Mouse (Mus musculus): ENCODE measurements around the gene Gm20538. TPM values are rescaled to one million over a fixed set of nuclear protein-coding genes. Genes with fewer than 3 reads are reported as not detected.

Gm20538 gene
- not detected in 2 replicates for polyA plus RNA-seq (2016; fragmentation: Nextera tagmentation; extraction: Ambion mirVana)

- Histone ChIP-seq H3K4me1 (peaks cover 14% of the 10 kb centered on the region), H3K4me2 (replicated peaks) (0 out of 2 replicates have a peak within 1 kb of the TSS, but pooled peaks have one; percentile 69), H3K27me3 (no peaks in the 10 kb centered on the region), H3K4me3 (no peak within 1 kb of the TSS), H3K36me3 (peaks cover 51% of the 10 kb centered on the region), H3K9ac (no peak within 1 kb of the TSS), H3K27ac (no peak within 1 kb of the TSS), H3K9me3 (replicated peaks) (no peaks in the 10 kb centered on the region)
- ATAC-seq (ENCODE audit: low FRiP score): no peak
- 94% methylated on average over 4 of the region's 4 CpGs for WGBS
Measured at GRCm38 (mm10) chr19:44552731-44553130, at the start of gene Gm20538. Gene Gm20538, minus strand, starts transcription at chr19:44552831.

GRCm38 (mm10) chr19:44594180-44594579 is 41.5 kb upstream of the Gm20538 start:
- ATAC-seq (ENCODE audit: low FRiP score): no peak
- peaks cover 3% of the 10 kb centered on the region; the same call in 1 of the 2 replicates for H3K27me3 ChIP-seq
- no peaks in the 10 kb centered on the region for H3K9me3 ChIP-seq (replicated peaks)
- no peaks in the 10 kb centered on the region for H3K36me3 ChIP-seq
- WGBS: 94% methylated on average over 14 of the region's 14 CpGs
- no peak overlapping the region for H3K4me3 ChIP-seq
- 0 out of 2 replicates have a peak, but pooled peaks cover 9% of the 10 kb centered on the region for H3K4me1 ChIP-seq
- no peak overlapping the region for H3K4me2 ChIP-seq (replicated peaks)
- no peak overlapping the region for H3K27ac ChIP-seq
- no peak overlapping the region for H3K9ac ChIP-seq

GRCm38 (mm10) chr19:44591638-44592037 is 39.0 kb upstream of the Gm20538 start:
- H3K4me3 ChIP-seq: no peak overlapping the region
- H3K36me3 ChIP-seq: no peaks in the 10 kb centered on the region
- no peak for ATAC-seq (ENCODE audit: low FRiP score)
- H3K4me2 ChIP-seq (replicated peaks): no peak overlapping the region
- 0 out of 2 replicates have a peak, but pooled peaks cover 9% of the 10 kb centered on the region for H3K4me1 ChIP-seq
- H3K27me3 ChIP-seq: peaks cover 12% of the 10 kb centered on the region
- no peaks in the 10 kb centered on the region for H3K9me3 ChIP-seq (replicated peaks)
- no peak overlapping the region for H3K9ac ChIP-seq
- WGBS: 71% methylated on average over 6 of the region's 6 CpGs
- H3K27ac ChIP-seq: peak overlapping the region; percentile 31

- Histone ChIP-seq H3K4me2 (replicated peaks) (no peak overlapping the region), H3K4me3 (no peak overlapping the region), H3K36me3 (no peaks in the 10 kb centered on the region), H3K4me1 (0 out of 2 replicates have a peak, but pooled peaks cover 9% of the 10 kb centered on the region), H3K9me3 (replicated peaks) (no peaks in the 10 kb centered on the region), H3K27me3 (peaks cover 18% of the 10 kb centered on the region), H3K9ac (no peak overlapping the region), H3K27ac (peak overlapping the region; percentile 31)
- WGBS: 71% methylated on average over 18 of the region's 18 CpGs
- no peak; the same call in 1 of the 2 replicates for ATAC-seq (ENCODE audit: low FRiP score)
Measured at GRCm38 (mm10) chr19:44590992-44591391, 38.4 kb upstream of the Gm20538 start.

GRCm38 (mm10) chr19:44589591-44590223 is 37.1 kb upstream of the Gm20538 start:
- H3K9me3 ChIP-seq (replicated peaks): no peaks in the 10 kb centered on the region
- 52% methylated on average over 7 of the region's 7 CpGs for WGBS
- H3K27ac ChIP-seq: no peak overlapping the region
- H3K4me1 ChIP-seq: 0 out of 2 replicates have a peak, but pooled peaks cover 9% of the 10 kb centered on the region
- H3K27me3 ChIP-seq: peaks cover 28% of the 10 kb centered on the region
- no peak for ATAC-seq (ENCODE audit: low FRiP score)
- no peak overlapping the region for H3K9ac ChIP-seq
- H3K4me3 ChIP-seq: no peak overlapping the region
- H3K4me2 ChIP-seq (replicated peaks): no peak overlapping the region
- no peaks in the 10 kb centered on the region for H3K36me3 ChIP-seq

- no peak for ATAC-seq (ENCODE audit: low FRiP score)
- H3K9me3 ChIP-seq (replicated peaks): no peaks in the 10 kb centered on the region
- no peak overlapping the region for H3K4me2 ChIP-seq (replicated peaks)
- no peaks in the 10 kb centered on the region for H3K36me3 ChIP-seq
- WGBS: 30% methylated on average over 4 of the region's 4 CpGs
- H3K9ac ChIP-seq: no peak overlapping the region
- 0 out of 2 replicates have a peak, but pooled peaks cover 9% of the 10 kb centered on the region for H3K4me1 ChIP-seq
- peaks cover 39% of the 10 kb centered on the region for H3K27me3 ChIP-seq
- no peak overlapping the region for H3K27ac ChIP-seq
- H3K4me3 ChIP-seq: no peak overlapping the region
Measured at GRCm38 (mm10) chr19:44588036-44588435, 35.4 kb upstream of the Gm20538 start.

- H3K4me3 ChIP-seq: no peak overlapping the region
- H3K4me2 ChIP-seq (replicated peaks): no peak overlapping the region
- H3K9me3 ChIP-seq (replicated peaks): no peaks in the 10 kb centered on the region
- H3K9ac ChIP-seq: no peak overlapping the region
- H3K4me1 ChIP-seq: no peaks in the 10 kb centered on the region; the same call in 1 of the 2 replicates
- no peak overlapping the region for H3K27ac ChIP-seq
- no peaks in the 10 kb centered on the region for H3K36me3 ChIP-seq
- peaks cover 36% of the 10 kb centered on the region for H3K27me3 ChIP-seq
- 35% methylated on average over 9 of the region's 9 CpGs for WGBS
- peak; percentile 83 for ATAC-seq (ENCODE audit: low FRiP score)
Measured at GRCm38 (mm10) chr19:44582638-44583309, 30.1 kb upstream of the Gm20538 start.

GRCm38 (mm10) chr19:44582103-44582502 is 29.5 kb upstream of the Gm20538 start:
- Histone ChIP-seq H3K4me3 (no peak overlapping the region), H3K27ac (no peak overlapping the region), H3K4me1 (no peaks in the 10 kb centered on the region; the same call in 1 of the 2 replicates), H3K36me3 (no peaks in the 10 kb centered on the region), H3K4me2 (replicated peaks) (no peak overlapping the region), H3K27me3 (peaks cover 32% of the 10 kb centered on the region), H3K9me3 (replicated peaks) (no peaks in the 10 kb centered on the region), H3K9ac (no peak overlapping the region)
- WGBS: 81% methylated on average over 10 of the region's 10 CpGs
- peak; percentile 41 for ATAC-seq (ENCODE audit: low FRiP score)

GRCm38 (mm10) chr19:44578038-44578437 is 25.4 kb upstream of the Gm20538 start:
- H3K9me3 ChIP-seq (replicated peaks): no peaks in the 10 kb centered on the region
- ATAC-seq (ENCODE audit: low FRiP score): no peak
- no peak overlapping the region for H3K9ac ChIP-seq
- H3K4me3 ChIP-seq: no peak overlapping the region
- no peaks in the 10 kb centered on the region for H3K27me3 ChIP-seq
- no peaks in the 10 kb centered on the region; the same call in 1 of the 2 replicates for H3K4me1 ChIP-seq
- 74% methylated on average over 1 of the region's 1 CpGs for WGBS
- H3K4me2 ChIP-seq (replicated peaks): no peak overlapping the region
- H3K36me3 ChIP-seq: peaks cover 28% of the 10 kb centered on the region
- no peak overlapping the region for H3K27ac ChIP-seq

GRCm38 (mm10) chr19:44576275-44576674 is 23.6 kb upstream of the Gm20538 start:
- peaks cover 45% of the 10 kb centered on the region for H3K36me3 ChIP-seq
- no peaks in the 10 kb centered on the region for H3K9me3 ChIP-seq (replicated peaks)
- H3K27me3 ChIP-seq: no peaks in the 10 kb centered on the region
- no peak overlapping the region for H3K27ac ChIP-seq
- no peak overlapping the region for H3K4me3 ChIP-seq
- no peak overlapping the region for H3K9ac ChIP-seq
- no peak for ATAC-seq (ENCODE audit: low FRiP score)
- no peak overlapping the region for H3K4me2 ChIP-seq (replicated peaks)
- no peaks in the 10 kb centered on the region for H3K4me1 ChIP-seq
- 89% methylated on average over 7 of the region's 7 CpGs for WGBS

- H3K27me3 ChIP-seq: no peaks in the 10 kb centered on the region
- no peaks in the 10 kb centered on the region for H3K9me3 ChIP-seq (replicated peaks)
- H3K4me2 ChIP-seq (replicated peaks): no peak overlapping the region
- peaks cover 75% of the 10 kb centered on the region for H3K36me3 ChIP-seq
- no peak overlapping the region for H3K4me3 ChIP-seq
- 94% methylated on average over 3 of the region's 3 CpGs for WGBS
- ATAC-seq (ENCODE audit: low FRiP score): no peak
- no peak overlapping the region for H3K27ac ChIP-seq
- H3K9ac ChIP-seq: no peak overlapping the region
- peaks cover 16% of the 10 kb centered on the region for H3K4me1 ChIP-seq
Measured at GRCm38 (mm10) chr19:44567763-44568162, 15.1 kb upstream of the Gm20538 start.

- H3K9me3 ChIP-seq (replicated peaks): no peaks in the 10 kb centered on the region
- H3K9ac ChIP-seq: no peak overlapping the region
- H3K4me1 ChIP-seq: peaks cover 16% of the 10 kb centered on the region
- peak overlapping the region; percentile 64 for H3K4me2 ChIP-seq (replicated peaks)
- no peak overlapping the region; the same call in 1 of the 2 replicates for H3K4me3 ChIP-seq
- H3K27me3 ChIP-seq: no peaks in the 10 kb centered on the region
- WGBS: 95% methylated on average over 14 of the region's 14 CpGs
- ATAC-seq (ENCODE audit: low FRiP score): no peak
- peaks cover 38% of the 10 kb centered on the region for H3K36me3 ChIP-seq
- H3K27ac ChIP-seq: no peak overlapping the region
Measured at GRCm38 (mm10) chr19:44564006-44564405, 11.4 kb upstream of the Gm20538 start.
